Mouse (Mus musculus): ENCODE measurements around the gene Hcn3.
A peak's percentile ranks its signal among the peaks of the same experiment; 100 is the strongest.

Gene Hcn3

GRCm38 (mm10) chr3:89147101-89147978, 12.7 kb downstream of the Hcn3 start:
- DNase-seq (ENCODE audit: low spot score) = no peak

- no peak for DNase-seq (ENCODE audit: low spot score)
Observed at GRCm38 (mm10) chr3:89145566-89145965, 14.4 kb downstream of the Hcn3 start.

- no peak for DNase-seq (ENCODE audit: low spot score)
Observed at GRCm38 (mm10) chr3:89144821-89145220, 15.2 kb downstream of the Hcn3 start.

GRCm38 (mm10) chr3:89136365-89136764, 23.6 kb downstream of the Hcn3 start:
- no peak for DNase-seq (ENCODE audit: low spot score)

DNA sequence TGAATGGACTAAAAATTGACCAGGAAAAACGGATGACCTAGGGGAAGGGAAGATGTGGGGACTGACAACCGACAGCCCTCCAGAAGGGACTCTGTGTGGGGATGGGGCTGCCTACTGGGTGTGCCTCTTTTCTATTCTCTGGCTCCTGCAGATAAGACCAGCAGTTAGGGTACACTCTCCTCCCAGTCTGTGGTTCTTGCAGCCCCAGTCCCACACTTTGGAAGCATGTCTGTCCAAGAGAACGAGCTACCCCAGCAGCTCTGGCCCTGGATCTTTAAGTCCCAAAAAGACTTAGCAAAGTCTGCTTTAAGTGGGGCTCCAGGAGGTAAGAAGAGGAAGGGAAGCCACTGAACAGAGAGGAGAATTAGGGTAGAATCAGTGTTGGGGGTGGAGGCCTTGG, 24.0 kb downstream of the Hcn3 start, which contains the start of gene Pklr:
Gene Pklr, plus strand, starts transcription at position 185 of the 400 bp plus-strand sequence.
- no peak for DNase-seq (ENCODE audit: low spot score)

DNA sequence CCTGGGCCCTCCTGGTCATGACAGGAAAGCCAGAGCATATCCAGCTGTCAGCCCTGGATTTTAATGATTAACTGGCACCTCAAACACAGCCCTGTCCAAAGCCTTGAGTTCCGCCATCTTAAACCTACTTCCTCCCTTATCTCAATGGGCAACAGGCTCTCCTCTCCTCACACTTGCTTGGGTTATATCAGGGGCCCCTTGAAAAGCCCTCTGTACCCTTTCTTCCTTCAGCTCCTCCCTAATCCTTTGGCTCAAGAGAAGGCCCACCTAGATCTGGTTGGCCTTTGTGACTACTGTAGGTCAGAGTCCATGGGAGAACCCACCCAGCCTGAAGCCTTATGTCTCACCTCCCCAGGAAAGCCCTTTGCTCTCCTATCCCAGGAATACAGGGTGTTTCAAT, 26.2 kb downstream of the Hcn3 start:
- DNase-seq (ENCODE audit: low spot score) = no peak

DNA sequence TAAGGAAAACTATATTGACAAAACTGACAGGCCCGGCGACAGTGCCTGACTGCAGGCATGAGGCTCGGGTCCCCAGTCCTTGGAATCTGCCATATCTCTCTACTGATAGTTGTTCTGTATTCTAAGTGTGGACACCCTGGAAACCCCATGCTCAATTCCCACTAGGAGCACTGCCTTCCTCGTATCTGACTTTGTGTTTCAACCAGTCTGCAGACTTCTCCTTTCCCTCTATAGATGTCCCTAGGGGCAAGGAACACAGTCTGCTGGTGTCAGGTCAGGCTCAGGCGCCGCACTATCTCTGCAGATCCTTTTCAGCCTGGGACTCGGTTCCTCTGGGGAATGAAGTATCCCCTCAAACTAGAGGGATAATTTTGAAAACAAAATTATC, 26.9 kb downstream of the Hcn3 start:
- DNase-seq (ENCODE audit: low spot score) = no peak

DNA sequence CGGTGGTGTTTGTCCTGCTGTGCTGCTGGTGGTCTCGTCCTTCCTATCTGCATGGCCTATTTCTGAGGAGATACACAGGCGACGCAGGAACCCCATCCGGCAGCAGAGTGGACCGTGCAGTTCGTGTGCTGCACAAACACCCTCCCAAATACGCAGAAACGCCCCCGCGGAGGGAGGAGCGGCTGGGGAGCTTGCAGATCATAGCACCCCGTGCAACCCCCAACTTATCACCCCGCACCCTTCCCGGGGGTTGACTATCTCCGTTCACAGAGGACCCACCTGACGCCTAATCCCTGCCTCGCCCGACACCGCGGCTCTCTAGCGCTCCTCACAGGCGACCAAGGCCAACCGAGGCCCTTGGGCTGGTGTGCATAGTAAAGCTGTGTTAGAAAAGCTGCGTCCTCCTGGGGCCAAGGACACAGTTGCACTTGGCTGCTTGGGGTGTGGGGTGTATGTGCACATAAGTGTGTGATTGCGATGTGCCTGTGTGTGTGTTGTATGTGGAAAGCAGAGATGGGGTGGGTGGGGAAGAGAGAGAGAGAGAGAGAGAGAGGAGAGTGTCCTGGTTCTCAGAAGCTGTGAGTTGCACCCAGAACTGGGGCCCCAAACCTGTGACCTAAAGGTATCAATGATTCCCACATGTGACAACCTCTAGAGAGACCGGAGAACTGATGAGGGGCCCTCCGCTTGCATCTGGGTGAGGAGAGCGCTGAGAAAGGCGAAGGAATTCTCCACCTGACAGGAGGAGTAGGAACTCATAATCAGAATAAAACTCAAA, 27.5 kb downstream of the Hcn3 start:
- DNase-seq (ENCODE audit: low spot score) = peak; percentile 24

DNA sequence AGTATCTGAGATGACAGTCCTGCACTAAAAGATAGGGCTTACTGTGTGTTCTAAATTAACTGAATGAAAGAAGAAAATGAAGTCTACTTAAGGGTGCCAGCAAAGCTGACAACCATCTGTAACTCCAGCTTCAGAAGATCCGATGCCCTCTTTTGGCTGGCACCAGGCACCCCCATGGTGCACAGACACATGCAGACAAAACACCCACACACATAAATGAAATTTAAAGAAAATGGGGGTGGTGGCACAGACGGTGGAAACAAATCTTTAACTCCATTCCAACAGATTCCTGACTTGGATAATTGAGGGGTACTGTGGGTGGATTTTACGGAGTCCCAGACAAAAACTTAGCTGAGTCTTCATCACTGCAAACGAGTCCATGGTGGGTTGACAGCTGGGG, 28.2 kb downstream of the Hcn3 start:
- DNase-seq (ENCODE audit: low spot score) = peak; percentile 59

GRCm38 (mm10) chr3:89129908-89130307, 30.1 kb downstream of the Hcn3 start:
- DNase-seq (ENCODE audit: low spot score) = no peak

- no peak for DNase-seq (ENCODE audit: low spot score)
Observed at GRCm38 (mm10) chr3:89125981-89126380, 34.0 kb downstream of the Hcn3 start.

DNA sequence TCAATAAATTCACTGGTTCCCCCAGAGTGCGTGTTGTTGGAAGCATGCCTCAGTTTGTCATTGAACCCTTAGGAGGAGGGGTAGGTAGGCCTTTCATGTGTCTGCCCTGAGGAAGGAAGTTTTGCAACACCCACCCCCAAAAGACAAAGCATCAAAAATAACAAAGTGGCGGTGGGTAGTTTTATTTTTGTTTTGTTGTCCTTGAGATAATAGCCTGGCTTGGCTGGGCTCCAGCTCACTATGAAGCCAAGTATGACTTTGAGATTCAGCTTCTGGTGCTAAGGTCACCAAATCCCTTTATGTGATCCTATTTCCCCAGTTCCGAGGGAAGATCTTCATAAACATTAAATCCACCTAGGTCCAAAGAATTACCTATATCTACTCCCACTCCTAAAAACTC, 35.8 kb downstream of the Hcn3 start:
- DNase-seq (ENCODE audit: low spot score) = no peak

DNA sequence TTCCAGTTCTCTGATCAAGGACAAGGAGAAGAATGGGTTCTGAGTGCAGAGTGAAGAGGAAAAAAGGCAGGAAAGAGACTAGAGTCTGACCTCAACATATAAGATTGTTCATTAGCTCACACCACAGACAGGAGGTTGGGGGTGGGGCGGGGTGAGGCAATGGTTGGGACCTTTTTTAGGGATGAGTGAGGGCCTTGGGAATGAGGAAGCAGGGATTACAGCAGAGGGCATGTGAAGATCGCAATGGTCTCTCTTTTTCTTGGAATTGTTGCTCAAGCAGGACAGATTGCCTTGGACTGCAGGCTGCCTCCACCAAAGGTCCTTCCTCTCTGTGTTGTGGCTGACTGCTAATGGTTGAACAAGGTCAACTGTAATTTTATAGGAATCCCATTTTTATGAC, 36.7 kb downstream of the Hcn3 start:
- no peak for DNase-seq (ENCODE audit: low spot score)

DNA sequence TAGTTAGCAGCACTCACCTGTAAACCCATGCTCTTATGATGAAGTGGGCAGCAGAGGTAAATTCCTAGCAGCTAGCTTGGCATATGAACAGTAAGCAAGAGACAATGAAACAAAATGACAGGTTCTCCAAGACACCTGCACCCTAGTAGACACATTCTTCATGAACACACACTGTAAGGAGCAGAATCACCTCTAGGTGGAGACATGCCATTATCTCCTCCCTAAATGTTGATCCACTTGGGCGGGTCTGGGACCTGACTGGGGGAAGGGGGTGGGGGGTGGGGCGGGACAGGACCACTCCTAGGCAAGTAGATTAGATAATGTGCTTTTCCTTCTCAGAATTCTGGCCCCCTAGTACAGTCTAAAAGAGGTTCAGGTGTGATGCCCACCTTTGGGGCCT, 44.5 kb downstream of the Hcn3 start:
- DNase-seq (ENCODE audit: low spot score) = no peak

DNA sequence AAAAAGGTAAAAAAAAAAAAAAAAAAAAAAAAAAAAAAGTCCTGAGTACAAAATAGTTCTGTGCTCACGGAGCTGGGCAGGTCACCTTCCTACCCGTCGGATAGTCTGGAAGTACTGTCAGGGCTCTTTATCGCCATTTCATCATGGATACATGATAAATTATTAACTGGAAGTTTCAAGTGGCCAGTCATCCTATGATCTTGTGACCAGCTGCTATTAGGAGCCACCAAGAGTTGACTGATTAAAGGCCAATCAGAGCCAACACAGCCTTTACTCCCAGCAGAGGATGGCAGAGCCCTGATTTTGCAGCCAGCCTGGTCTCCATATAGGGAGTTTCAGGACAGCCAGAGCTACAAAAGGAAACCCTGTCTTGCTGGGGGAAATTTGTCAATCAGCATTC, 46.9 kb downstream of the Hcn3 start:
- DNase-seq (ENCODE audit: low spot score) = no peak

GRCm38 (mm10) chr3:89108146-89108545, 51.9 kb downstream of the Hcn3 start:
- DNase-seq (ENCODE audit: low spot score) = no peak

DNA sequence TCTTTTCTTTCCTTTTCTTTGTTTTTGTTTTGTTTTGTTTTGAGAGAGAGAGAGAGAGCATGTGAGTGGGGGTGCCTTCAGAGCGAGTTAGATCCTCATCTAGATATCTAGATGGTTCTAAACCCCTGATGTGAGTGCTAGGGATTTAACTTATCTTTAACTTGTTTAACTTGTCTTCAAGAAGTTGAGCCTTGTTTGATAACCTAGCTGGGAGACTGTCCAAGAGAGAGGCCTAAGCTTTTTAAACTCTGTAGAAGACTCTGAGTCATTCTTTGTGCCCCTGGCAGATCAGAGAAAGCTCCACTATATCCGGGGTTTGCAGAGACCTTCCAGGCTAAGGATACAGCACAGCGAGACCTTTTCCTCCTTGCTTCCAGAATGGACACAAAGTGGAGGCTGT, 52.5 kb downstream of the Hcn3 start:
- no peak for DNase-seq (ENCODE audit: low spot score)

DNA sequence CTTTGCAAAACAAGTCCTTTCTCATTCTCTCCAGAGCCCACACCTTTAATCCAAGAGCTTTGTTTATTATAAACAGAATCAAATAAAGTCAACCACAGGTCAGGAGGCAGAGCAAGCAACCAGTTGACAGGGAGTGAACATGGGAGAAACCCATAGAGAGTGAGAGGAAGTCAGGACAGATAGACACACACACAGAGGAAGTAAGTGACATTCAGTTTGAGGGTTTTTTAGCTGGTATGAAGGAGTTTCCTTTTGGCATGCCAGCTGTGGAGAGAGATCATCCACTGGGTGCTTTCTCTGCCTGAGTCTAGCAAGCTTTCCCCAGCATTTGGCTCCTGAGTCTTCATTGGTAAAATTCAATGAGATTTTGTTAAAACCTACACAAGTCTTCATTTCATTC, 53.1 kb downstream of the Hcn3 start:
- no peak for DNase-seq (ENCODE audit: low spot score)

DNA sequence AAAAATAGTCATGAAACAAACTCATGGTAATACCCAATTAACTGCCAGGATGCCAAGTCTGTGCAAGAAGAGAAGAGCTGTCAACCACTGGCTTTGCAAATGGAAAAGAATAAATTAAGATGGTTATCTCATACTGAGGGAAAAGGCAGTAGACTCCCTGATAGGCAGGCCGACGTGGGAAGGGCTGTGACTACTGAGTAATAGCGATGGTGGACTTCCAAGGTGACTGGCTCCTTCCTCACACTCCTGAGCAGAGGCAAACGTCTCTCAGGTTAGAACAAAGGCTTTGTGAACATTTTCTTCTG, 56.8 kb downstream of the Hcn3 start:
- no peak for DNase-seq (ENCODE audit: low spot score)

DNA sequence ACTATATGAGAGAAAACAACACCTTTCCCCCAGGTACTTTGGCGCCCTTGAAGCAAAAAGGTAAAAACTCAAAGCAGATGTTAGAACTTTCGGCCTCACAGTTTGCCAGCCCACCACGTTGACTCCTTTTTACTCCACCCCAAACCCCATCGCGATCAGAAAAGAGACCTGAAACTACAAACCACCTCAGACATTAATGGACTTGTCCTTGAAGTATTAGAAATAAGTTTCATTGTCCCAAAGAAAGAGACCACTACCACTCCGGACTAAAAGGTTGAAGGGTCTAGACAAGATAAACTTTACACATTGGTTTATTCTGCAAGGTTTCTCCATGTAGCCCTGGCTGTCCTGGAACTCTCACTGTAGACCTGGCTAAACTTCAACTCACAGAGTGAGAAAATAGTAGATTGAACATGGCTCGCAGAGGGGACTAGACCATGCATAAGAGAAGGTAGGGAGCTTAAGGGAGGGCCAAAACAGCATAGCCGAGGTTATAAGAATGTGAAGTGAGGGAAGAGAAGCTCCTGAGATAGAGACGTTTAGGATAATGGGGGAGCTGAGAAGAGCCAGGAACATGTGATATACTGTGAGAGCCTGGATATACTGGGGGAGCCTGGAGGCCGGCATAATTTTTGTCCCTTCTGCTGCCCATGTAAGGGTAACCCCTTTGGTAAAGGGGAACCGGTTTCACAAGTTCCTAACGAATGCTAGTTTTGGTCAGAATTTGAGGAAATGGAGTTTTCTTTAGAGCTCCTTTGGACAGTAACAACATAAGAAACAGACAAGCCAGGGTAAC, 57.3 kb downstream of the Hcn3 start:
- no peak for DNase-seq (ENCODE audit: low spot score)

- peak; percentile 99 for DNase-seq (ENCODE audit: low spot score)
Observed at GRCm38 (mm10) chr3:89101812-89102494, 58.0 kb downstream of the Hcn3 start, which contains the start of gene Fdps. TSS of gene Fdps (minus strand) at chr3:89101959.

DNA sequence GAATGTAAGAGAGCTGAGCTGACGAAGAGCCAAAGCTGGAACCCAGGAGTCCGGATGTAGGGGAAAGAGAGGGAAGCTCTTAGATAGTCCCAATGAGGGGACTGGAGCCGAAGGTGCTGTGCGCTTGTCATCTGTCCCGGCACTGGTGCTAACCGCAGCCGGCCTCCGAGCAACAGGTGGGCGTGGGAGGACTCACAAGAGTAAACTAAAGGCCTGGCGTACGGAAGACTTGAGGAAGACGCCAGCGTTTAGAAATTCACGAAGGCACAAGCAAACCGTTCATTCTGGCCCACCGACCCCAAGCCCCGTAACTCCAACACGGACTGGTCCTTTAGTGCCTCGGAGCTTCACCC, 58.6 kb downstream of the Hcn3 start:
- no peak for DNase-seq (ENCODE audit: low spot score)

All from left cerebral cortex, adult 11 months (tissue).